Mouse (Mus musculus): ENCODE data around the gene N4bp3.

N4bp3 gene

GRCm38 (mm10) chr11:51605602-51606446 lies 44.8 kb downstream of the N4bp3 start:
- in situ Hi-C loops (cut with MboI; ENCODE audit: low sequenced_read_pairs): no loop called here

DNA sequence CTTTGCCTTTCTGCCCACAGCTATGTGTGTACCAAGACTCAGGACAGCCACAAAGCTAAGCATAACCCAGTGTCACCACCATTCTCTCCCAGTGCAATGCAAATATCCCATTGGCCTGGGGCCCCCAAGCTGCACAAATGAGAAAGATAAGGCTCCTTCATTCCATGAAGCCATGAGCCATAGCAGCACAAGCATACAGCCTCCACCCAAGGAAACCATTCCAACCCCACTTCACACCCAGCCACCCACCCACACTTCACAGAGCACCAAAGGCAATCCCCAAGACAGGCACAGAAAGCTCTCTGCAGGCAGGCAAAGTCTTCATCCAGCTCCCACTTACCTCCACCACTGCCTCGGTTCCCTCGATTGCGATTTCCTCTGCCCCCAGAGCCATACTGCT lies 48.4 kb downstream of the N4bp3 start:
- in situ Hi-C loops (cut with MboI; ENCODE audit: low sequenced_read_pairs): no loop called here

DNA sequence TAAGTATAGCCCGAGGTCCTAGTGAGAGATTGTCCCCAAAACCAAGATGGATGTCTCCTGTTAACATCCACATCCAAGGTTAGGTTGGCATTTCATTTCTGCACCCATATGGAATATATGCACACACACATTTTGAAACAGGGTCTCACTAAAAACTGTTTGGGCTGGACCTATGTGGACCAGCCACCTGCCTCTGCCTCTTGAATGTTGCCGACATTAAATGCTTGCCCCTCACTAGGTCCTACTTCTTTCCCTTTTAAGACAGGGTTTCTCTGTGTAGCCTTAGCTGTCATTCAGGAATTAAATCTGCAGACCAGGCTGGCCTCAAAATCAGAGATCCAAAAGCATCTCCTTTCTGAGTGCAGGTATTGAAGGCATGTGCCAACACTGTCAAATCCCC lies 53.1 kb downstream of the N4bp3 start:
- in situ Hi-C loops (cut with MboI; ENCODE audit: low sequenced_read_pairs): no loop called here

DNA sequence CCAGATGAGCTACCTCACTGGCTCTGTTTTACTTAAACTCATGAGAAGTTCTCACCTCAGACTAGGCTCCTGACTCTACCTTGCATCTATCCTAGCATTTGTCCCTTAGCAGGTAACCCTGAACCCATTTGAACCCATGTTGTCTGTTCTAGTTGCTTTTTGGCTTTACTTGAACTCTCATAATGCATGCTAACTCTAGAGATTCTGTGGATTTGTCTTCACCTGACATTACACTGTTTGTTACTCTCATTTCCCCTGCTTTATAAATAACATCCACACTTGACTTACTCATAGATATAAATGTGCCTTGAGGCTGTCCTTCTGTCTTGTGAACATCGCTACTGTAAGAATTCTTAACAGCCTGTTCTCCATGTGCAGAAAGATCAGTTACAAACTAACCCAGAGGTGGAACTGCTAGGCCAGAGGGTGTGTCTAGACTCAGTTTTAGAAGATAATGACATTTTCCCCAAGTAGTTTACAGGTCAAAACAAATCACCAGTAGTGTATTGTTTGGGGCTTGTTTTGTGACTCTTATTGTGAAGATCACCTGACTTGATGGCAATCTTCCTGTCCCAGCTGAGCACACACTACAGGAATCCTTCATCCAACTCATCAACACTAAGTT lies 55.1 kb downstream of the N4bp3 start:
- in situ Hi-C loops (cut with MboI; ENCODE audit: low sequenced_read_pairs): no loop called here

GRCm38 (mm10) chr11:51594715-51595350 lies 55.8 kb downstream of the N4bp3 start:
- in situ Hi-C loops (cut with MboI; ENCODE audit: low sequenced_read_pairs): no loop called here

DNA sequence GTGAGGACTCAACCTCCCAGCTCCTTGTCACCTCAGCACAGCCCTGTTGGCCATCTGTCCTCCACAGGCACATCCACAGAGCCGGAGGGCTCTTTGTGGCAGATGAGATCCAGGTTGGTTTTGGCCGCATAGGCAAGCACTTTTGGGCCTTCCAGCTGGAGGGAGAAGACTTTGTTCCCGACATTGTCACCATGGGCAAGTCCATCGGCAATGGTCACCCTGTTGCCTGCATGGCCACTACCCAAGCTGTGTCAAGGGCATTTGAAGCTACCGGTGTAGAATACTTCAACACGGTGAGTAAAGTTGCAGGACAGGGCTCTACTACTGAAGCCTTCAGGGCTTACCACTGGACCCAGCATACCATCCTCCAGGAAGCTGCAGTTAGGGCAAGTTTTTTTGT lies 56.8 kb downstream of the N4bp3 start:
- in situ Hi-C loops (cut with MboI; ENCODE audit: low sequenced_read_pairs): no loop called here

- in situ Hi-C loops (cut with MboI; ENCODE audit: low sequenced_read_pairs): no loop called here
Observed at GRCm38 (mm10) chr11:51593368-51593767, 57.3 kb downstream of the N4bp3 start.
